Mouse (Mus musculus): ENCODE data around the gene Sp3.
"Not testable (repeated sequence)": the region's sequence is repeated elsewhere in the genome, so short reads cannot be mapped to it uniquely, and the experiment has no call there.

- TF ChIP-seq POLR2A (IDR thresholded peaks at IDR 0.05; ENCODE audit: control insufficient read depth, low read depth, low read length); CTCF (IDR thresholded peaks at IDR 0.05; ENCODE audit: control insufficient read depth, insufficient read depth, insufficient replicate concordance, low read depth, low read length): not testable (repeated sequence)
These were observed 33.8 kb upstream of the Sp3 start for GRCm38 (mm10) chr2:73014063-73014462.
